8 mouse cellular contexts compared by ENCODE assay signal in genomic region chr3:95015337-95015872, GRCm38 (mm10). TPM values are rescaled to one million over a fixed set of nuclear protein-coding genes. Genes with fewer than 3 reads are reported as not detected.
A peak's percentile ranks its signal among the peaks of the same experiment; 100 is the strongest.
DNase-seq lines count a peak whose midpoint lies in the region; ATAC-seq and TF ChIP-seq lines count a peak whose summit lies in the region.

Gene Zfp687 (minus strand): TSS chr3:95015448.

- H3K4me2 ChIP-seq in hindbrain, postnatal 0 days (ENCODE audit: low read depth, low read length) = peak within 1 kb of the TSS; percentile 95

- TF ChIP-seq CTCF in gastrocnemius, adult 2 months (IDR thresholded peaks at IDR 0.05) = no peak
- no peak for TF ChIP-seq CTCF in hindbrain, postnatal 0 days (IDR thresholded peaks at IDR 0.05; ENCODE audit: low read depth)
- TF ChIP-seq CTCF in left cerebral cortex, adult 2 months (IDR thresholded peaks at IDR 0.05) = no peak

- H3K27me3 ChIP-seq in hindbrain, postnatal 0 days (ENCODE audit: insufficient read depth, low read length) = no peaks in the 10 kb centered on the region

- H3K9ac ChIP-seq in hindbrain, postnatal 0 days (replicated peaks; ENCODE audit: low read length) = peak within 1 kb of the TSS; percentile 81

- H3K27ac ChIP-seq in gastrocnemius, adult 2 months = peak within 1 kb of the TSS; percentile 95
- peak within 1 kb of the TSS; percentile 95 for H3K27ac ChIP-seq in hindbrain, postnatal 0 days
- peak within 1 kb of the TSS; percentile 94 for H3K27ac ChIP-seq in left cerebral cortex, adult 2 months

- no peaks in the 10 kb centered on the region for H3K9me3 ChIP-seq in hindbrain, postnatal 0 days (ENCODE audit: low read length)

- peaks cover 18% of the 10 kb centered on the region for H3K36me3 ChIP-seq in hindbrain, postnatal 0 days (ENCODE audit: insufficient read depth, low read length)

- peaks cover 7% of the 10 kb centered on the region for H3K4me1 ChIP-seq in hindbrain, postnatal 0 days (ENCODE audit: insufficient read depth, low read length)

- H3K4me3 ChIP-seq in gastrocnemius, adult 2 months = peak within 1 kb of the TSS; percentile 74
- peak within 1 kb of the TSS; percentile 83 for H3K4me3 ChIP-seq in hindbrain, postnatal 0 days (ENCODE audit: low read length)
- H3K4me3 ChIP-seq in left cerebral cortex, adult 2 months = peak within 1 kb of the TSS; percentile 95

- under 1% methylated on average over 31 of the region's 37 CpGs for WGBS in hindbrain, postnatal 0 days

- ATAC-seq in common myeloid progenitor, adult 5-6 weeks (replicated peaks; ENCODE audit: low read depth, poor library complexity, severe bottlenecking) = peak; percentile 84
- peak; percentile 98 for ATAC-seq in hindbrain, postnatal 0 days
- ATAC-seq in megakaryocyte, adult 5-6 weeks (ENCODE audit: poor library complexity, severe bottlenecking) = peak; percentile 80

- intact Hi-C loops in gastrocnemius, adult 2 months (cut with DNase I) = no loop called here
- intact Hi-C loops in left cerebral cortex, adult 2 months (cut with DNase I) = no loop called here

- DNase-seq in ZHBTc4 (ENCODE audit: low read depth, low spot score) = peak; percentile 100
- DNase-seq in gastrocnemius, adult 2 months = peak; percentile 99
- DNase-seq in hindbrain, postnatal 0 days (ENCODE audit: low spot score) = peak; percentile 99
- peak; percentile 99 to 100 for DNase-seq in left cerebral cortex, adult 2 months (ENCODE audit: extremely low spot score in 1 of 2, low spot score in 2 of 2)
- DNase-seq in right cerebral cortex, adult 2 months (ENCODE audit: low spot score in 2 of 2) = peak; percentile 100
- peak; percentile 100 for DNase-seq in urinary bladder, postnatal 14 days (ENCODE audit: low spot score)

RNA-seq across cellular contexts. Expression of gene Zfp687, which starts in this region (rescaled TPM):
- 18.2 and 20.6 TPM in 2 replicates for total RNA-seq in common myeloid progenitor, adult 5-6 weeks (2017)
- 10 to 100 TPM; 10.9 to 11.5 TPM for total RNA-seq in gastrocnemius, adult 2 months (2021)
- total RNA-seq in hindbrain, postnatal 0 days (2014; rRNA removed) = 34.1 and 35.4 TPM in 2 replicates
- 17.3 and 18.0 TPM in 2 replicates for polyA plus RNA-seq in hindbrain, postnatal 0 days (2015; fragmentation: Nextera tagmentation; extraction: Ambion mirVana)
- 10 to 100 TPM; 23.1 to 25.9 TPM for total RNA-seq in left cerebral cortex, adult 2 months (2021)
- 10.0 and 15.7 TPM in 2 replicates for total RNA-seq in megakaryocyte, adult 5-6 weeks (2015)
- total RNA-seq in megakaryocyte, adult 5-6 weeks (2017) = 11.7 and 39.5 TPM in 2 replicates

Comparison
In these comparisons a context has a peak if more than half of its experiments do, and no peak if none do; other contexts are left out.
1. Peak in every context shown above with its lines: DNase-seq, ATAC-seq, H3K4me3 ChIP-seq and H3K27ac ChIP-seq.